Mouse (Mus musculus) neural tube, embryonic 14.5 days (tissue): ENCODE measurements around the gene Slc17a7. TPM values are rescaled to one million over a fixed set of nuclear protein-coding genes. Genes with fewer than 3 reads are reported as not detected.
"Not testable (repeated sequence)": the region's sequence is repeated elsewhere in the genome, so short reads cannot be mapped to it uniquely, and the experiment has no call there.

Experiments used
- ATAC-seq: fragments of 200-750 bp; cut with Nextera tagmentation; 2 replicates; pipeline ENCODE4 v1.8.0; 2017; ENCODE audit warnings: low read depth, mild to moderate bottlenecking, moderate TSS enrichment, moderate library complexity
- H3K27ac ChIP-seq: fragments of 300-500 bp; sonication (generic); 2 replicates; pipeline ENCODE4 v1.5.1; 2014; ENCODE audit warnings: low read depth, mild to moderate bottlenecking, control low read depth, low read length, moderate library complexity, mixed read lengths
- H3K27me3 ChIP-seq: fragments of 300-500 bp; sonication (generic); 2 replicates; pipeline ENCODE4 v1.6.1; 2014; ENCODE audit warnings: low read length; ENCODE audit not compliant: control insufficient read depth, insufficient read depth
- H3K36me3 ChIP-seq: fragments of 300-500 bp; sonication (generic); 2 replicates; pipeline ENCODE4 v1.6.1; 2014; ENCODE audit warnings: low read length, mixed read lengths; ENCODE audit not compliant: control insufficient read depth, insufficient read depth
- H3K4me1 ChIP-seq: fragments of 300-500 bp; sonication (generic); 2 replicates; pipeline ENCODE4 v1.6.1; 2014; ENCODE audit warnings: low read length; ENCODE audit not compliant: control insufficient read depth, insufficient read depth
- H3K4me2 ChIP-seq: fragments of 300-500 bp; sonication (generic); 2 replicates; pipeline ENCODE4 v1.6.1; 2014; ENCODE audit warnings: mild to moderate bottlenecking, low read depth, low read length, control low read depth
- H3K4me3 ChIP-seq: fragments of 300-500 bp; sonication (generic); 2 replicates; pipeline ENCODE4 v1.5.1; 2014; ENCODE audit warnings: low read depth, low read length, control low read depth, mixed read lengths
- H3K9ac ChIP-seq: fragments of 300-500 bp; sonication (generic); replicated peaks from 2 replicates; pipeline ENCODE4 v1.6.1; 2014; ENCODE audit warnings: low read depth, mild to moderate bottlenecking, control low read depth, low read length, mixed read lengths
- H3K9me3 ChIP-seq: fragments of 300-500 bp; sonication (generic); 2 replicates; pipeline ENCODE4 v1.6.1; 2016; ENCODE audit warnings: low read length; ENCODE audit not compliant: control insufficient read depth
- WGBS: fragments of 180-500 bp; shearing (Covaris S2); extraction: QIAGEN DNeasy Blood & Tissue Kit; methylation state at CpG from one replicate; pipeline ENCODE4 v1.1.7; 2014; 5-methylcytosine and 5-hydroxymethylcytosine counted together
- polyA plus RNA-seq: library from polyadenylated mRNA; unstranded; fragments of >200 nt; fragmentation: Nextera tagmentation; extraction: Ambion mirVana; gene quantifications from 2 replicates; pipeline ENCODE4 v1.2.1, GENCODE M21; 2014

Slc17a7 gene
- polyA plus RNA-seq, 1 experiment from 2014 or later, result not detected

GRCm38 (mm10) chr7:45124224-45125143, 39.3 kb upstream of the Slc17a7 start, which contains the start of gene Rps11:
Rps11 (minus strand) TSS chr7:45124439.
- WGBS, result under 1% methylated on average over 59 of the region's 59 CpGs
- Histone ChIP-seq H3K4me2 (peak within 1 kb of the TSS; percentile 94), H3K27me3 (no peaks in the 10 kb centered on the region; the same call in 1 of the 2 replicates), H3K4me3 (peak within 1 kb of the TSS; percentile 96), H3K9ac (peak within 1 kb of the TSS; percentile 98), H3K4me1 (peaks cover 27% of the 10 kb centered on the region), H3K27ac (peak within 1 kb of the TSS; percentile 91), H3K36me3 (peaks cover 58% of the 10 kb centered on the region), H3K9me3 (no peaks in the 10 kb centered on the region)
- peak; percentile 90 for ATAC-seq

- Histone ChIP-seq H3K9ac (no peak overlapping the region), H3K4me3 (no peak overlapping the region; the same call in 1 of the 2 replicates), H3K27me3 (no peaks in the 10 kb centered on the region; the same call in 1 of the 2 replicates), H3K9me3 (no peaks in the 10 kb centered on the region), H3K4me1 (peaks cover 27% of the 10 kb centered on the region), H3K4me2 (peak overlapping the region; percentile 57), H3K27ac (peak overlapping the region; percentile 87), H3K36me3 (peaks cover 52% of the 10 kb centered on the region)
- no peak for ATAC-seq
- WGBS, result 7% methylated on average over 7 of the region's 7 CpGs
Measured at GRCm38 (mm10) chr7:45125144-45125600, 38.6 kb upstream of the Slc17a7 start.

GRCm38 (mm10) chr7:45125649-45126048, 38.1 kb upstream of the Slc17a7 start:
- WGBS, result 47% methylated on average over 5 of the region's 5 CpGs
- not testable (repeated sequence) for H3K9ac ChIP-seq, H3K9me3 ChIP-seq, H3K4me2 ChIP-seq, H3K4me3 ChIP-seq, ATAC-seq, H3K27me3 ChIP-seq
- H3K27ac ChIP-seq, result peak overlapping the region; percentile 87
- peaks cover 27% of the 10 kb centered on the region for H3K4me1 ChIP-seq
- H3K36me3 ChIP-seq, result peaks cover 47% of the 10 kb centered on the region

- no peak for ATAC-seq
- no peaks in the 10 kb centered on the region; the same call in 1 of the 2 replicates for H3K27me3 ChIP-seq
- H3K4me3 ChIP-seq, result no peak overlapping the region
- 0 out of 2 replicates have a peak overlapping the region, but pooled peaks have one; percentile 77 for H3K4me2 ChIP-seq
- H3K4me1 ChIP-seq, result peaks cover 27% of the 10 kb centered on the region
- H3K9me3 ChIP-seq, result no peaks in the 10 kb centered on the region
- peak overlapping the region; percentile 16; the same call in 1 of the 2 replicates for H3K9ac ChIP-seq
- peaks cover 41% of the 10 kb centered on the region for H3K36me3 ChIP-seq
- WGBS, result 80% methylated on average over 17 of the region's 17 CpGs
- H3K27ac ChIP-seq, result 0 out of 2 replicates have a peak overlapping the region, but pooled peaks have one; percentile 16
Measured at GRCm38 (mm10) chr7:45126147-45126843, 37.5 kb upstream of the Slc17a7 start.

- 52% methylated on average over 21 of the region's 21 CpGs for WGBS
- H3K4me1 ChIP-seq, result peaks cover 24% of the 10 kb centered on the region
- peak overlapping the region; percentile 97 for H3K9ac ChIP-seq
- H3K27me3 ChIP-seq, result no peaks in the 10 kb centered on the region; the same call in 1 of the 2 replicates
- H3K4me3 ChIP-seq, result peak overlapping the region; percentile 94
- H3K36me3 ChIP-seq, result peaks cover 33% of the 10 kb centered on the region
- H3K9me3 ChIP-seq, result no peaks in the 10 kb centered on the region
- peak overlapping the region; percentile 86; the same call in 1 of the 2 replicates for H3K27ac ChIP-seq
- peak overlapping the region; percentile 77 for H3K4me2 ChIP-seq
- ATAC-seq, result no peak
Measured at GRCm38 (mm10) chr7:45126844-45127699, 36.7 kb upstream of the Slc17a7 start.

GRCm38 (mm10) chr7:45127700-45128224, 36.0 kb upstream of the Slc17a7 start:
- Histone ChIP-seq H3K4me1 (peaks cover 24% of the 10 kb centered on the region), H3K9ac (peak overlapping the region; percentile 97), H3K27ac (peak overlapping the region; percentile 86), H3K4me3 (peak overlapping the region; percentile 94), H3K36me3 (peaks cover 27% of the 10 kb centered on the region), H3K4me2 (peak overlapping the region; percentile 77), H3K9me3 (no peaks in the 10 kb centered on the region), H3K27me3 (no peaks in the 10 kb centered on the region; the same call in 1 of the 2 replicates)
- WGBS, result 1% methylated on average over 6 of the region's 6 CpGs
- ATAC-seq, result no peak

- H3K36me3 ChIP-seq, result peaks cover 25% of the 10 kb centered on the region
- peak within 1 kb of the TSS; percentile 97 for H3K9ac ChIP-seq
- H3K27ac ChIP-seq, result peak within 1 kb of the TSS; percentile 92
- no peaks in the 10 kb centered on the region; the same call in 1 of the 2 replicates for H3K27me3 ChIP-seq
- WGBS, result under 1% methylated on average over 48 of the region's 48 CpGs
- peak within 1 kb of the TSS; percentile 94 for H3K4me3 ChIP-seq
- H3K9me3 ChIP-seq, result no peaks in the 10 kb centered on the region
- peak within 1 kb of the TSS; percentile 77 for H3K4me2 ChIP-seq
- H3K4me1 ChIP-seq, result peaks cover 18% of the 10 kb centered on the region
- peak; percentile 92 for ATAC-seq
Measured at GRCm38 (mm10) chr7:45128624-45129246, 35.0 kb upstream of the Slc17a7 start, which contains the start of gene Rpl13a. Rpl13a (minus strand) TSS chr7:45128761.
